Mouse (Mus musculus): ENCODE measurements around the gene Eif2b5.

Eif2b5 gene

GRCm38 (mm10) chr16:20537071-20537471 lies 38.5 kb downstream of the Eif2b5 start:
- in situ Hi-C loops (cut with MboI, MseI): loop anchor here (5.0 kb wide), 1 partner anchor 75 kb away; the partner anchor contains the start of genes Alg3, Eef1akmt4 and Gm49333

- in situ Hi-C loops (cut with MboI, MseI): loop anchor here (5.0 kb wide), 1 partner anchor 75 kb away; the partner anchor contains the start of genes Alg3, Eef1akmt4 and Gm49333
Measured at GRCm38 (mm10) chr16:20537601-20538320, 39.1 kb downstream of the Eif2b5 start.

GRCm38 (mm10) chr16:20539649-20540048 lies 41.0 kb downstream of the Eif2b5 start:
- in situ Hi-C loops (cut with MboI, MseI): loop anchor here (5.0 to 10.0 kb wide), 4 partner anchors 42 to 1735 kb away; partner anchors contain the start of genes Alg3, Eef1akmt4, Eif2b5 and Gm49333

DNA sequence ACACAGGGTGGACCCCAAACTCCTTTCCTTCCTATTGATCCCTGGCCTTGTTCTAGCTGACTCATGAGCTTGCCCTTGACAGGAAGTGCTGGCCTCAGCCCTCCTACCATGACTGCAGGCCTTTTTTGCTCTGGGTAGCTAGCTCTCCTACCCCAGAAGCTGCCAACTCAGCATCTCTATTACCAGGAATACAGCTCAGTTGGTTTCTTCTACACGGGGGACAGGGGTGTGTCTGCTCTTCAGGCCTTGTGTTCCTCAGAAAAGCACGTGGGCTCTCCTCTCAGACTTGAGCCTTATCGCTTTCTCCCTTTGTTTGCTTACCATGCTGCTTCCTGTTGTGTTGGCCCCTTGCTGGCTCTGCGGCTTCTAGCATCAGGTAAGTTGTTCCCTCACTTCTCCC lies 41.8 kb downstream of the Eif2b5 start:
- in situ Hi-C loops (cut with MboI, MseI): loop anchor here (5.0 to 10.0 kb wide), 3 partner anchors 43 to 1734 kb away; partner anchors contain the start of gene Eif2b5

DNA sequence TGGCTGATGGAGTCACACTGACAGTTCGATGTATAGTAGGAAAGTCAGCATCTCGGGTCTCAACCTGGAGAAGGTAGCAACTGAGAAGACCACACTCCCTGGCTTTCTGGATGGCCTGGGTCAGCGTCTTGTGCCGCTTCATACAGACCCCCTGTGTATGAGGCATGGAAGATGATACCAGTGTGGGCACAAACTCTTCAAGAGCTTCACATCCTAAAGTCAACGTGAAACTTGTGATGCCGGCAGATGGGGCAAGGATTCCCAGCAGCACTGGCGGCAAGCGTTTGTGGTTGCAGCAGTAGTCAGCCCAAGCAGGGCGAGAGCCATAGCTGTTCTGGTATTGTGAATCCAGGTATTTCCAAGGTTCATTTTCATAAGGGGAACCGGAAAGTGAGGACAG lies 47.1 kb downstream of the Eif2b5 start:
- in situ Hi-C loops (cut with MboI, MseI): loop anchor here (10.0 kb wide), 2 partner anchors 129 to 1729 kb away; no protein-coding TSS in a partner anchor

DNA sequence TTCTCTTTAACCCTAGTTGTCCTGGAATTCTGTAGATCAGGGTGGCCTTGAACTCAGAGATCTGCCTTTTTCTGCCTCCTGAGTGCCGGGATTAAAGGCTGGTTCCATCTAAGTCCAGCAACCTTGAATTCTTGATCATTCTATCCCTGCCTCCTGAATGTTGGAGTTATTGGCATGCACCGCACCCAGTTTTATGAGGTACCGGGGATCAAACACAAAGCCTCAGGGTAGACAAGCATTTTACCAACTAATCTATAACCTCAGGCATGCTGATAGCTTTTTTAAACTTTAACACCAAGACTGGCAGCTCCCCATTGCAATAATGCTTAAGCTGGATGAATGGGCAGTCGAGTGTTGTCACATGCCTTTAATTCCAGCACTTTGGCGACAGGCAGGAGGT lies 48.8 kb downstream of the Eif2b5 start:
- in situ Hi-C loops (cut with MboI, MseI): loop anchor here (10.0 kb wide), 2 partner anchors 127 to 1727 kb away; no protein-coding TSS in a partner anchor

DNA sequence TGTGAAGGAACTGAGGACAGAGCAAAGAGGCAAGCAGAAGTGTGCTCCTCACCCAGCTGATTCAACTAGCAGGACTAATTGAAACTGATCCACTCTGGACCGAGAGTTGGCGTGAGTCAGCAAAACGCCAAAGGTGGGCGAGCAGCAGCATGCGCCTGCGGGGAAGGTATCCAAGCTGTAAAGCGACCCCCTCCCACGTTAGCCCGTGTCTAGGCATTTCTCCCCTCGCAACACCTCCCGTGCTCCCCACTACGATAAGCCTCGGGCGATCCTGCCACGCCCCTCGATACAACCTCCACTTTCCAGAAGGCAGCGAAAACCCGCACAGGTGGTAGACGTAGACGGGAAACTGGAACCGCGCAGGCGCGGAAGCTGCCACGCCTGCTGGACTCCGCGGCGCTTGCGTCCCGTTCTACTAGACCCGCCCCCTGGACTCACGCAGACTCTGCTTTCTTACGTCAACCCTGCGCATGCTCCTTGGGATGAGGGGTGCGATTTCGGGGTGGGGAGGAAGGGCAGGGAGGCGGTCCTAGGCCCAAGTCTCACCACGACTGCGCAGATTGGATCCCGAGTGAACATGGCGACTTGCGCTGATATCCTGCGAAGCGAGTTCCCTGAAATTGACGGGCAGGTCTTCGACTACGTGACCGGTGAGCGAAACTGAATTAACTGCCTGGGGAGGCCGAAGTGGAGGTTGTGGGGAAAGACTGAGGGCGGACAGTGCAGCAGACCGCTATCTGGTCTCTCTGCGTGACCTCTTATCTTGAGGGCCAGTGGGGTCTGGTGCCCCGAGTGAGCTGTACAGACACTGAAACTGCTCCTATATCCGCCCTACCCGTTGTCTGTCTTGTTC lies 49.7 kb downstream of the Eif2b5 start, which contains the start of gene Abcf3:
Gene Abcf3 (plus strand): TSS at position 482 of the 853 bp plus-strand sequence.
- in situ Hi-C loops (cut with MboI, MseI): loop anchor here (10.0 kb wide), 2 partner anchors 126 to 1726 kb away; no protein-coding TSS in a partner anchor

- in situ Hi-C loops (cut with MboI, MseI): loop anchor here (10.0 kb wide), 2 partner anchors 126 to 1726 kb away; no protein-coding TSS in a partner anchor
Measured at GRCm38 (mm10) chr16:20549161-20549560, 50.5 kb downstream of the Eif2b5 start.

- in situ Hi-C loops (cut with MboI, MseI): no loop called here
Measured at GRCm38 (mm10) chr16:20551691-20552090, 53.1 kb downstream of the Eif2b5 start.

DNA sequence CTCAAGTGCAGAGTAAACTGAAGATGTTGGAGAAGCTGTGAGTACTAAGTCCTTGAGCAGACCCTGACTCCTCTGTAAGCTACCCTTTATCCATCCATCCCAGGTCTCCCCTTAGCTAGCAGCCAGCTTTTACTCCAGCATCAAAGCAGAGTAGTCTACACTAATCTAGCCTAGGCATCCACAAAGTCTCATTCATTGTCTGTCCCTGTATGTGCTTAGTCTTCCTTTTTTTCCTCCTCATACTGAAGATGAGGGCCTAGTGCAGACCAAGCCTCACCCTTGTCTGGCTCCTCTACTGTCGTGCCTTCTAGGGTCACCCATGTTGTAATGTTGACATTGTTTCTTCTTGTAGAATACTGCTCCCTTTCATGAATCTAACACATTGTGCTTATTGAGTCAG lies 54.0 kb downstream of the Eif2b5 start:
- in situ Hi-C loops (cut with MboI, MseI): no loop called here

DNA sequence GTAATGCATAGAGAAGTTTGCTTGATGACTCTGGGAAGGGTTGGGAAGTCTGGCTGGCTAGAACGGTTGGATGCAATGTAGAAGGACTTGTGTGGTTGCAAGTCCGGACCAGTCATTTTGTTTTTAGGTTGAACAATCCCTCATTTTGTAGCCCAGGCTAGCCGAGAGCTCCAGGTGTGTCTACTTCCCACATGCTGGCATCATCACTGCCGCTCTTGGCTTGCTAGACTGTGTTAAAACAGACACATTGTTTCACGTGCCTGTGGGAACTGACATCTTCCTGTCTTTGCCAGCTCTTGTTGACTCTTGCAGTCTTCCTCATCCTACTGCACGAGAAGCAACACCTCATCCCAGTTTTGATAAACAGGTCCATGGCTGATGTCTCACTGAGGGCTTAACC lies 56.4 kb downstream of the Eif2b5 start:
- in situ Hi-C loops (cut with MboI, MseI): no loop called here

- in situ Hi-C loops (cut with MboI, MseI): no loop called here
Measured at GRCm38 (mm10) chr16:20557381-20557780, 58.8 kb downstream of the Eif2b5 start.

All from regulatory T cell (primary cell).